In the genomic region with DNA sequence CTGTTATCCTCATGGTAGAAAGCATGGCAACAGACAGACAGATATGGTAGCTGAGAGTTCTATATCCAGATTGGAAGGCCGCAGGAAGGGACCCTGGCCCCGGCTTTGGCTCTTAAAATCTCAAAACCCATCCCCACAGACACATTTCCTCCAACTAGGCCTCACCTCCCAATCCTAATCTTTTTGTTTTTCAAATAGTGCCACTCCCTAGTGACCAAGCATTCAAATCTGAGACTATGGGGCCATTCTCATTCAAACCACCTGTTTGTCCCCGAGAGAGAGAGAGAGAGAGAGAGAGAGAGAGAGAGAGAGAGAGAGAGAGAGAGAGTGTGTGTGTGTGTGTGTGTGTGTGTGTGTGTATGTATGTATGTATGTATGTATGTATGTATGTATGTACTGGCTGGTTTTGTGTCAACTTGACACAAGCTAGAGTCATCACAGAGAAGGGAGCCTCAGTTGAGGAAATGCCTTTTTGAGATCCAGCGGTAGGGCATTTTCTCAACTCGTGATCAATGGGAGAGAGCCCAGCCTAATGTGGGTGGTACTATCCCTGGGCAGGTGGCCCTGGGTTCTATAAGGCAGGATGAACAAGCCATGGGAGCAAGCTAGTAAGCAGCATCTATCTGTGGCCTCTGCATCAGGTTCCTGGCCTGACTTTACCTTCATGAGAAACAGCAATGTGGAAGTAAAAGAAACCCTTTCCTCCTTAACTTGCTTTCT, we compare ENCODE assay signal across 24 mouse cellular contexts.
"Had no signal": no experiment of that assay in that cellular context is flagged by ENCODE, and none has a peak within 500 bp of the region (broad histone marks: within the 10 kb centered on the region; RNA-seq: fewer than 3 reads in every experiment).

No protein-coding gene starts in this region.

- ATAC-seq: hindbrain, postnatal 0 days; inflammation-experienced regulatory T-cells, adult 6 months; intestine, embryonic 15.5 days; intestine, postnatal 0 days; liver, embryonic 12.5 days had no signal

- H3K9ac ChIP-seq: heart, embryonic 13.5 days; heart, embryonic 15.5 days; hindbrain, embryonic 14.5 days; intestine, embryonic 15.5 days; limb, embryonic 13.5 days; limb, embryonic 15.5 days; liver, embryonic 12.5 days; liver, embryonic 14.5 days had no signal

- H3K27ac ChIP-seq: heart, embryonic 13.5 days; heart, embryonic 15.5 days; hindbrain, embryonic 14.5 days; hindbrain, postnatal 0 days; intestine, embryonic 15.5 days; limb, embryonic 13.5 days; limb, embryonic 15.5 days; liver, embryonic 12.5 days; liver, embryonic 14.5 days had no signal

- DNase-seq: gastrocnemius, postnatal 14 days; gastrocnemius, postnatal 36 days; heart, adult 18-20 months; heart, postnatal 14 days; heart, postnatal 36 days; kidney, adult 18-20 months; kidney, adult 8-10 months; kidney, postnatal 10 days; kidney, postnatal 25 days; layer of hippocampus, adult 9-11 months; layer of hippocampus, postnatal 36 days; left cerebral cortex, postnatal 4 days had no signal

- H3K27me3 ChIP-seq: heart, embryonic 13.5 days; heart, embryonic 15.5 days; intestine, embryonic 15.5 days; limb, embryonic 13.5 days; limb, embryonic 15.5 days; liver, embryonic 12.5 days had no signal

- H3K9me3 ChIP-seq: heart, embryonic 13.5 days; heart, embryonic 15.5 days; intestine, embryonic 15.5 days; limb, embryonic 13.5 days; limb, embryonic 15.5 days; liver, embryonic 12.5 days had no signal

- H3K4me2 ChIP-seq: heart, embryonic 11.5 days; heart, embryonic 13.5 days; heart, embryonic 15.5 days; hindbrain, embryonic 14.5 days; intestine, embryonic 15.5 days; limb, embryonic 13.5 days; limb, embryonic 15.5 days; liver, embryonic 12.5 days had no signal

- H3K4me3 ChIP-seq: heart, embryonic 13.5 days; heart, embryonic 15.5 days; intestine, embryonic 15.5 days; limb, embryonic 13.5 days; limb, embryonic 15.5 days; liver, embryonic 12.5 days had no signal
